Mouse (Mus musculus) cerebellum, adult 2 months (tissue): ENCODE results near the gene Eif4a2. TPM values are rescaled to one million over a fixed set of nuclear protein-coding genes. Genes with fewer than 3 reads are reported as not detected.

Experiments used
- DNase-seq, 2 experiments: peaks; one replicate each; pipeline ENCODE4 v3.0.0; 2021
- H3K27ac ChIP-seq: fragments of 200-500 bp; 2 replicates; pipeline ENCODE4 v1.5.1; 2012; ENCODE audit warnings: low read length, control low read depth, inconsistent platforms; ENCODE audit not compliant: insufficient read depth
- H3K27me3 ChIP-seq: fragments of 200-500 bp; 2 replicates; pipeline ENCODE4 v1.6.1; 2012; ENCODE audit warnings: inconsistent platforms, mild to moderate bottlenecking, low read length, moderate library complexity; ENCODE audit not compliant: control insufficient read depth, insufficient read depth
- H3K4me1 ChIP-seq: fragments of 200-500 bp; 2 replicates; pipeline ENCODE4 v1.6.1; 2011; ENCODE audit warnings: low read length; ENCODE audit not compliant: control insufficient read depth, insufficient read depth
- H3K4me3 ChIP-seq: fragments of 200-500 bp; replicated peaks from 2 replicates; pipeline ENCODE3; 2011; ENCODE audit warnings: mild to moderate bottlenecking, low read depth, low read length, control low read depth; ENCODE audit not compliant: insufficient read depth
- CTCF ChIP-seq: fragments of 200-500 bp; IDR thresholded peaks from 2 replicates; pipeline ENCODE4 v1.5.1; 2011; ENCODE audit warnings: low read depth, mild to moderate bottlenecking, control low read depth, low read length, moderate library complexity, borderline replicate concordance; ENCODE audit not compliant: insufficient read depth
- POLR2A ChIP-seq: fragments of 200-500 bp; IDR thresholded peaks from 2 replicates; pipeline ENCODE4 v1.6.1; 2011; ENCODE audit warnings: low read length, control low read depth, borderline replicate concordance; ENCODE audit not compliant: insufficient read depth
- WGBS: fragments of 180-500 bp; shearing (Covaris S2); methylation state at CpG from one replicate; pipeline ENCODE4 v1.1.7; 2018; 5-methylcytosine and 5-hydroxymethylcytosine counted together
- polyA plus RNA-seq: library from polyadenylated mRNA; depleted of rRNA; stranded (reverse); fragments of >200 nt; gene quantifications from 2 replicates; pipeline ENCODE4 v1.2.3, GENCODE M21; 2012

The Eif4a2 gene
- polyA plus RNA-seq, 1 experiment = 742 TPM

- DNase-seq = no peak
- H3K4me1 ChIP-seq = no peaks in the 10 kb centered on the region
- H3K27ac ChIP-seq = no peak overlapping the region
- no peaks in the 10 kb centered on the region for H3K27me3 ChIP-seq
- no peak for TF ChIP-seq POLR2A
- no peak for TF ChIP-seq CTCF
- WGBS = 97% methylated on average over 3 of the region's 3 CpGs
- no peak overlapping the region for H3K4me3 ChIP-seq
Measured at GRCm38 (mm10) chr16:23140911-23141310, 33.7 kb downstream of the Eif4a2 start.

GRCm38 (mm10) chr16:23144326-23144725 is 37.1 kb downstream of the Eif4a2 start:
- H3K27ac ChIP-seq = no peak overlapping the region
- WGBS = 86% methylated on average over 7 of the region's 7 CpGs
- no peaks in the 10 kb centered on the region for H3K27me3 ChIP-seq
- DNase-seq = no peak
- TF ChIP-seq POLR2A (no peak), CTCF (no peak)
- H3K4me1 ChIP-seq = no peaks in the 10 kb centered on the region
- H3K4me3 ChIP-seq = no peak overlapping the region

- TF ChIP-seq POLR2A = no peak
- TF ChIP-seq CTCF = no peak
- Histone ChIP-seq H3K4me1 (no peaks in the 10 kb centered on the region), H3K27me3 (no peaks in the 10 kb centered on the region), H3K4me3 (no peak overlapping the region), H3K27ac (no peak overlapping the region)
- DNase-seq = no peak
- 37% methylated on average over 5 of the region's 5 CpGs for WGBS
Measured at GRCm38 (mm10) chr16:23145211-23145610, 38.0 kb downstream of the Eif4a2 start.

GRCm38 (mm10) chr16:23146280-23146679 is 39.0 kb downstream of the Eif4a2 start, which contains the start of gene Adipoq:
Adipoq (plus strand) TSS chr16:23146536.
- Histone ChIP-seq H3K4me1 (no peaks in the 10 kb centered on the region), H3K27me3 (no peaks in the 10 kb centered on the region), H3K4me3 (no peak within 1 kb of the TSS), H3K27ac (no peak within 1 kb of the TSS)
- DNase-seq = no peak
- TF ChIP-seq CTCF (no peak), POLR2A (no peak)
- WGBS = 48% methylated on average over 3 of the region's 3 CpGs

GRCm38 (mm10) chr16:23148936-23149335 is 41.7 kb downstream of the Eif4a2 start:
- Histone ChIP-seq H3K27ac (no peak overlapping the region), H3K4me3 (no peak overlapping the region), H3K4me1 (no peaks in the 10 kb centered on the region), H3K27me3 (no peaks in the 10 kb centered on the region)
- WGBS = 92% methylated on average over 2 of the region's 2 CpGs
- TF ChIP-seq POLR2A (no peak), CTCF (no peak)
- no peak for DNase-seq

- WGBS = 84% methylated on average over 8 of the region's 8 CpGs
- Histone ChIP-seq H3K27ac (no peak overlapping the region), H3K4me1 (no peaks in the 10 kb centered on the region), H3K4me3 (no peak overlapping the region), H3K27me3 (no peaks in the 10 kb centered on the region)
- no peak for DNase-seq
- TF ChIP-seq POLR2A (no peak), CTCF (no peak)
Measured at GRCm38 (mm10) chr16:23149396-23149795, 42.2 kb downstream of the Eif4a2 start.

- TF ChIP-seq CTCF (peak; percentile 20; the same call in 1 of the 2 replicates), POLR2A (no peak)
- peak in 1 of 2 experiments; percentile 33 for DNase-seq
- no peak overlapping the region for H3K4me3 ChIP-seq
- no peaks in the 10 kb centered on the region for H3K4me1 ChIP-seq
- H3K27me3 ChIP-seq = no peaks in the 10 kb centered on the region
- 1% methylated on average over 2 of the region's 2 CpGs for WGBS
- H3K27ac ChIP-seq = no peak overlapping the region
Measured at GRCm38 (mm10) chr16:23151423-23151822, 44.2 kb downstream of the Eif4a2 start.

GRCm38 (mm10) chr16:23154261-23154660 is 47.0 kb downstream of the Eif4a2 start:
- Histone ChIP-seq H3K4me1 (no peaks in the 10 kb centered on the region), H3K27me3 (no peaks in the 10 kb centered on the region), H3K4me3 (no peak overlapping the region), H3K27ac (no peak overlapping the region)
- DNase-seq = no peak
- 57% methylated on average over 5 of the region's 5 CpGs for WGBS
- TF ChIP-seq POLR2A (no peak), CTCF (no peak)

GRCm38 (mm10) chr16:23157013-23157412 is 49.8 kb downstream of the Eif4a2 start:
- 93% methylated on average over 13 of the region's 13 CpGs for WGBS
- TF ChIP-seq CTCF = no peak
- TF ChIP-seq POLR2A = no peak
- Histone ChIP-seq H3K4me3 (no peak overlapping the region), H3K4me1 (no peaks in the 10 kb centered on the region), H3K27ac (no peak overlapping the region), H3K27me3 (no peaks in the 10 kb centered on the region)
- no peak for DNase-seq
